In genomic region chr5:72984091-72984490, GRCm38 (mm10) we compare ENCODE assay signal across 10 mouse cellular contexts. TPM values are rescaled to one million over a fixed set of nuclear protein-coding genes. Genes with fewer than 3 reads are reported as not detected.
A peak's percentile ranks its signal among the peaks of the same experiment; 100 is the strongest.
DNase-seq lines count a peak whose midpoint lies in the region; ATAC-seq and TF ChIP-seq lines count a peak whose summit lies in the region.
"Had no signal": no experiment of that assay in that cellular context is flagged by ENCODE, and none has a peak within 500 bp of the region (broad histone marks: within the 10 kb centered on the region; RNA-seq: fewer than 3 reads in every experiment).

No protein-coding gene starts in this region.

- H3K27ac ChIP-seq in heart, postnatal 0 days (ENCODE audit: low read depth), result no peak overlapping the region
- H3K27ac ChIP-seq in heart, embryonic 12.5 days (ENCODE audit: poor library complexity, severe bottlenecking), result no peak overlapping the region
- no peak overlapping the region for H3K27ac ChIP-seq in neural tube, embryonic 14.5 days (ENCODE audit: low read depth, low read length)
- H3K27ac ChIP-seq: embryonic facial prominence, embryonic 13.5 days; liver, embryonic 13.5 days had no signal

- peaks cover 21% of the 10 kb centered on the region for H3K36me3 ChIP-seq in heart, postnatal 0 days (replicated peaks; ENCODE audit: control insufficient read depth, insufficient read depth, low read length)
- peaks cover 19% of the 10 kb centered on the region for H3K36me3 ChIP-seq in heart, embryonic 12.5 days
- H3K36me3 ChIP-seq in neural tube, embryonic 14.5 days (ENCODE audit: control insufficient read depth, insufficient read depth, low read length), result no peaks in the 10 kb centered on the region

- no peak for TF ChIP-seq POLR2A in brain, embryonic 14.5 days (IDR thresholded peaks at IDR 0.05; ENCODE audit: borderline replicate concordance, extremely low read depth, insufficient read depth, insufficient read length, poor library complexity, severe bottlenecking)

- no peak overlapping the region for H3K4me3 ChIP-seq in heart, postnatal 0 days (ENCODE audit: low read depth, low read length)
- H3K4me3 ChIP-seq in heart, embryonic 12.5 days, result no peak overlapping the region
- H3K4me3 ChIP-seq in neural tube, embryonic 14.5 days (ENCODE audit: low read depth, low read length), result no peak overlapping the region
- H3K4me3 ChIP-seq: embryonic facial prominence, embryonic 13.5 days; liver, embryonic 13.5 days had no signal

- 6% methylated on average over 2 of the region's 2 CpGs for WGBS in heart, postnatal 0 days
- WGBS in heart, embryonic 12.5 days, result 15% methylated on average over 2 of the region's 2 CpGs
- 8% methylated on average over 2 of the region's 2 CpGs for WGBS in neural tube, embryonic 14.5 days

- peak; percentile 85 for TF ChIP-seq CTCF in heart, postnatal 0 days (IDR thresholded peaks at IDR 0.05; ENCODE audit: low read depth)
- TF ChIP-seq CTCF in brain, embryonic 14.5 days (IDR thresholded peaks at IDR 0.05; ENCODE audit: borderline replicate concordance, extremely low read depth, insufficient read depth, insufficient read length), result peak; percentile 61; the same call in 1 of the 2 replicates

- H3K4me2 ChIP-seq in heart, postnatal 0 days (ENCODE audit: low read depth, low read length), result no peak overlapping the region
- H3K4me2 ChIP-seq in heart, embryonic 12.5 days, result no peak overlapping the region
- H3K4me2 ChIP-seq in neural tube, embryonic 14.5 days (ENCODE audit: low read depth, low read length), result no peak overlapping the region
- H3K4me2 ChIP-seq: embryonic facial prominence, embryonic 13.5 days; liver, embryonic 13.5 days had no signal

- H3K27me3 ChIP-seq in heart, postnatal 0 days (ENCODE audit: control insufficient read depth, insufficient read depth, low read length), result no peaks in the 10 kb centered on the region
- H3K27me3 ChIP-seq in heart, embryonic 12.5 days (replicated peaks), result no peaks in the 10 kb centered on the region
- H3K27me3 ChIP-seq in neural tube, embryonic 14.5 days (ENCODE audit: control insufficient read depth, insufficient read depth, low read length), result no peaks in the 10 kb centered on the region
- H3K27me3 ChIP-seq: embryonic facial prominence, embryonic 13.5 days; liver, embryonic 13.5 days had no signal

- H3K9ac ChIP-seq in heart, postnatal 0 days (replicated peaks; ENCODE audit: low read depth, low read length), result no peak overlapping the region
- no peak overlapping the region for H3K9ac ChIP-seq in heart, embryonic 12.5 days
- no peak overlapping the region for H3K9ac ChIP-seq in neural tube, embryonic 14.5 days (replicated peaks; ENCODE audit: low read depth, low read length)
- H3K9ac ChIP-seq: embryonic facial prominence, embryonic 13.5 days; liver, embryonic 13.5 days had no signal

- H3K9me3 ChIP-seq in heart, postnatal 0 days (replicated peaks; ENCODE audit: control insufficient read depth, low read length), result no peaks in the 10 kb centered on the region
- no peaks in the 10 kb centered on the region for H3K9me3 ChIP-seq in heart, embryonic 12.5 days (replicated peaks)
- H3K9me3 ChIP-seq in neural tube, embryonic 14.5 days (ENCODE audit: control insufficient read depth, low read length), result no peaks in the 10 kb centered on the region
- H3K9me3 ChIP-seq: embryonic facial prominence, embryonic 13.5 days; liver, embryonic 13.5 days had no signal

- no peak for ATAC-seq in heart, postnatal 0 days (ENCODE audit: insufficient read depth, low read depth)
- no peak for ATAC-seq in heart, embryonic 12.5 days (ENCODE audit: insufficient number of reproducible peaks, low FRiP score)
- ATAC-seq in neural tube, embryonic 14.5 days (ENCODE audit: low read depth), result 0 out of 2 replicates have a peak, but pooled peaks have one; percentile 39
- peak; percentile 60 for ATAC-seq in inflammation-experienced regulatory T-cells, adult 6 months

- no peak for TF ChIP-seq EP300 in heart, postnatal 0 days (IDR thresholded peaks at IDR 0.05; ENCODE audit: low read depth)

- DNase-seq in heart, postnatal 0 days (ENCODE audit: low spot score), result peak; percentile 51
- no peak for DNase-seq in neural tube, embryonic 10.5 days (ENCODE audit: extremely low spot score, low spot score)
- DNase-seq in brain, embryonic 14.5 days (ENCODE audit: low read depth), result peak; percentile 84
- no peak for DNase-seq in gastrocnemius, postnatal 10 days
- no peak for DNase-seq in gastrocnemius, adult 8-10 months (ENCODE audit: low spot score in 2 of 2)
- DNase-seq: liver, embryonic 13.5 days had no signal

- H3K4me1 ChIP-seq in heart, postnatal 0 days (ENCODE audit: control insufficient read depth, insufficient read depth), result no peaks in the 10 kb centered on the region
- no peaks in the 10 kb centered on the region for H3K4me1 ChIP-seq in heart, embryonic 12.5 days (replicated peaks)
- H3K4me1 ChIP-seq in neural tube, embryonic 14.5 days (ENCODE audit: control insufficient read depth, insufficient read depth, low read length), result no peaks in the 10 kb centered on the region
- H3K4me1 ChIP-seq: liver, embryonic 13.5 days had no signal

RNA-seq across cellular contexts. Expression of gene Gm10135, which starts 9.6 kb away (rescaled TPM):
- total RNA-seq in heart, postnatal 0 days (2014; rRNA removed; ENCODE audit: low replicate concordance), result not detected in 2 replicates
- not detected in 2 replicates for polyA plus RNA-seq in heart, postnatal 0 days (2015; fragmentation: Nextera tagmentation; extraction: Ambion mirVana)
- polyA plus RNA-seq in heart, embryonic 12.5 days (2016; fragmentation: Nextera tagmentation; extraction: Ambion mirVana), result not detected in 2 replicates
- not detected in 2 replicates for polyA plus RNA-seq in neural tube, embryonic 14.5 days (2014; fragmentation: Nextera tagmentation; extraction: Ambion mirVana)
- polyA plus RNA-seq in brain, embryonic 14.5 days (2012; rRNA removed), result not detected in 2 replicates
- not detected for polyA plus RNA-seq in inflammation-experienced regulatory T-cells, adult 6 months (2017; shearing (Covaris generic))
- not detected for total RNA-seq in gastrocnemius, postnatal 10 days (2021)
- not detected for total RNA-seq in gastrocnemius, adult 8-10 months (2022)
- polyA plus RNA-seq: embryonic facial prominence, embryonic 13.5 days; liver, embryonic 13.5 days had no signal

RNA-seq across cellular contexts. Expression of gene Slc10a4, which starts 22.6 kb away (rescaled TPM):
- not detected in 2 replicates for total RNA-seq in heart, postnatal 0 days (2014; rRNA removed; ENCODE audit: low replicate concordance)
- polyA plus RNA-seq in heart, postnatal 0 days (2015; fragmentation: Nextera tagmentation; extraction: Ambion mirVana), result 0.19 TPM in 2 replicates
- 0.41 and 0.50 TPM in 2 replicates for polyA plus RNA-seq in heart, embryonic 12.5 days (2016; fragmentation: Nextera tagmentation; extraction: Ambion mirVana)
- polyA plus RNA-seq in neural tube, embryonic 14.5 days (2014; fragmentation: Nextera tagmentation; extraction: Ambion mirVana), result 31.8 and 40.8 TPM in 2 replicates
- polyA plus RNA-seq in brain, embryonic 14.5 days (2012; rRNA removed), result 20.7 and 23.6 TPM in 2 replicates
- not detected for polyA plus RNA-seq in inflammation-experienced regulatory T-cells, adult 6 months (2017; shearing (Covaris generic))
- not detected for total RNA-seq in gastrocnemius, postnatal 10 days (2021)
- total RNA-seq in gastrocnemius, adult 8-10 months (2022), result not detected

Comparison
In these comparisons a context has a peak if more than half of its experiments do, and no peak if none do; other contexts are left out.
1. ATAC-seq: peak in neural tube, embryonic 14.5 days (single experiment) and inflammation-experienced regulatory T-cells, adult 6 months (single experiment); none in heart, postnatal 0 days (single experiment) and heart, embryonic 12.5 days (single experiment).
2. DNase-seq: peak in heart, postnatal 0 days (single experiment) and brain, embryonic 14.5 days (single experiment); none in neural tube, embryonic 10.5 days (single experiment), gastrocnemius, postnatal 10 days (single experiment) and gastrocnemius, adult 8-10 months (0 of 2).
3. RNA of gene Slc10a4, which starts 22.6 kb away (polyA plus RNA-seq): 31.8 to 40.8 TPM in neural tube, embryonic 14.5 days and 20.7 to 23.6 TPM in brain, embryonic 14.5 days; 0.41 to 0.50 TPM in heart, embryonic 12.5 days, 0.19 TPM in heart, postnatal 0 days and not detected in inflammation-experienced regulatory T-cells, adult 6 months; every median in the first group is over 10 times any median in the second.